Mouse (Mus musculus): ENCODE measurements around the gene Pced1a.
A peak's percentile ranks its signal among the peaks of the same experiment; 100 is the strongest.

The Pced1a gene

DNA sequence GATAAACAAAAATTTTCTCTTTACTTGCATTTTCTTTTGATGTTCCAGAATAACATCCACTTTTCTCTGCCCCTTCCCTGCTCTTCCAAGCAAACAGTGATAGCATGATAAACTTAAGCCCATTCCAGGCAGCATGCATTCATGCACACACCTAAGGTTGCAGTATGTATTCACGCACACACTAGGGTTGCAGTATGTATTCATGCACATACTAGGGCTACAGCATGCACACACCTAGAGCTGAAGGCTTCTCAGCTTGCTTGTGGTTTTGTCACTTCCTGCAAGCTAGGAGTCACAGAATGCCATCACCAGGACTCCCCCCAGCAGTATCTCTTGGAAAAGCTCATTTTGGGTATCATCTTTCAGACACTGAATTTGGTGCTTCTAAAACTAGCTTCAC is 12.3 kb upstream of the Pced1a start:
- DNase-seq (ENCODE audit: low spot score) = no peak

DNA sequence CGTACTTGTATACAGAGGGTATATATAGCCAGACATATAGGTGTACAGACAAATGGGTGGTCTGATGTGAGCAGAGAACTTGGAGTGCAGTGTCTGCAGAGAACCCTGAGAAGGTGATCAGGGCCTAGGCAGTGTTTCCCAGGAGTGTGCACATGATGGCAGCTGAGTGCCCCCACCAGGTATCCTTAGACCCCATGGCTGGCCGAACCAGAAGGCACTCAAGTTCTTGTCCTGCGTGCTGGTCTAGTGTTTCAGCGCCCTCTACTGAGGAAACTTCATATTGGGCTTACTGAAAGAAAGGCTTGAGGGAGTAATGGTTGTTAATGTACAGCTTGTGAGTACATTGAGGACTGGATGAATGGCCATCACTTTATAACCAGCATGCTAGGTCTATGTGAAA is 8.7 kb upstream of the Pced1a start:
- no peak for DNase-seq (ENCODE audit: low spot score)

DNA sequence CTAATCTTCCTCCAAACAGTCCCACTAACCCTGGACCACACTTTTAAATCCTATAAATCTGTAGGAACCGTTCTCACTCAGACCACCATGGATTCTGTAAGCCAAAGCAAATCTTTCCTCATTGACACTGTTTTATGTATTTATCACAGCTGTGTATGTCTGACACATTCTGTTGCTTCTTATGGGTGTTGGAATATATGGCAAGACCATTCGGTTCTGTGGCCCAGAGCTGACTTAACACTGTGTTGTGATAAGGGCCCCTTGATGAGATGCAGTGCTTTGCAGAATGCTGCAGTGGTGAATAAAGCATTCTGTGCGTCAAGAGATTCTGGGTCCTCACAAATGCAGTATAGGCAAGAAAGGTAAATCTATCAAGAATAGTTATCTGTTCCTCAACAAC is 7.7 kb upstream of the Pced1a start:
- DNase-seq (ENCODE audit: low spot score) = no peak

DNA sequence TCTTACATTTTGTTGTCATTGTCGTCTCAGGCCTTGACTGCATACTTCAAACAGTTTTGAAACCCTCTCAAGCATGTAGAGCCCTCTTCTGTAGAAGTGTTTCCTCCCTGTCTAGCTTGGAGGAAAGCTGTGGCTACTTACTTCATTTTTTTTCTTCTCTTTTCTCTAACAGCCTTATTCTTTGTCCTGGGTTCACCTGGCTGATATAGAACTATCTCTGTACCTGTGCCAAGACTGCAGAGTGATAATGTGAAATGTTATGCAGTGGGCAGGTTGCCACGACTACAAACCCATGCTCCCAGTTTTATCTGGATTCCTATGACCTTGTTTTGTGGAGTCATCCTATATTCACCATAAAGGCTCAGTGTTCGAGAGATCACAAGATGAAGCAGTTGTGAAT is 6.0 kb upstream of the Pced1a start:
- DNase-seq (ENCODE audit: low spot score) = no peak

DNA sequence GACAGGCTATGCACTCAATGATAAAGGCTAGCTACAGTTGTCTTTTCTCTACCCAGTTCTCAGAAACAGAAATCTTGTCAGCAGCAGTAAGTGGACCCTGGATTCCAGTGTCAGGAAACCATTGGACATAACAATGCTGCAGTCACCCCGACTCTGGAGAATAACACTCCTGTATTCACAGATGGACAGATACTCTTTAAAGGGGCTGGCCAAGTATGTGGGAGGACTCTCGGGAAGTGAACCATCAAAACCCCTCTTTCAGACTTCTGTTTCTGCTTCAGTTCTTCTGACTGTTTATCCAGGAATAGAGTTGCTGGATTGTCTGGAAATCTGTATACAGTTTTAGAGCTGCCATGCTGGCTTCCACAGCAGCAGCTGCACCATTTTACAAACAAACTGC is 5.3 kb upstream of the Pced1a start:
- DNase-seq (ENCODE audit: low spot score) = no peak

DNA sequence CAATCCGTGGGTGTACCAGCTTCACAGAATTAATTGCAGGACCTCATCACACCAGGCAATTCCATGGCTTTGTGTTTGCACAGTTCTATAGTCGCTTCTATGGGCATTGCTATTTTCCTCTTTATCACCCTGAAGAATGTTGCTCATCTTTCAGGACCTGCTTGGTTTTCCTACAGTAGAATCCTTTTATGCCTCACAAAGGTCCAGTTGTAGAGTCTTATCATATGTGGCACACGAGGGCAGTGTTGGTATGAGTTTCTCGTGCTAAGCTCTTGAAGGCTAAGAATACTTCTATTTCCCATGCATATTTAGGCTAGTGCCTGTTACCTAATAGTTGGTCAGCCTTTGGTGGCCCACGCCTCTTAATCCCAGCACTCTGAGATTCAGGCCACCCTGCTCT is 611 bp upstream of the Pced1a start:
- DNase-seq (ENCODE audit: low spot score) = no peak

DNA sequence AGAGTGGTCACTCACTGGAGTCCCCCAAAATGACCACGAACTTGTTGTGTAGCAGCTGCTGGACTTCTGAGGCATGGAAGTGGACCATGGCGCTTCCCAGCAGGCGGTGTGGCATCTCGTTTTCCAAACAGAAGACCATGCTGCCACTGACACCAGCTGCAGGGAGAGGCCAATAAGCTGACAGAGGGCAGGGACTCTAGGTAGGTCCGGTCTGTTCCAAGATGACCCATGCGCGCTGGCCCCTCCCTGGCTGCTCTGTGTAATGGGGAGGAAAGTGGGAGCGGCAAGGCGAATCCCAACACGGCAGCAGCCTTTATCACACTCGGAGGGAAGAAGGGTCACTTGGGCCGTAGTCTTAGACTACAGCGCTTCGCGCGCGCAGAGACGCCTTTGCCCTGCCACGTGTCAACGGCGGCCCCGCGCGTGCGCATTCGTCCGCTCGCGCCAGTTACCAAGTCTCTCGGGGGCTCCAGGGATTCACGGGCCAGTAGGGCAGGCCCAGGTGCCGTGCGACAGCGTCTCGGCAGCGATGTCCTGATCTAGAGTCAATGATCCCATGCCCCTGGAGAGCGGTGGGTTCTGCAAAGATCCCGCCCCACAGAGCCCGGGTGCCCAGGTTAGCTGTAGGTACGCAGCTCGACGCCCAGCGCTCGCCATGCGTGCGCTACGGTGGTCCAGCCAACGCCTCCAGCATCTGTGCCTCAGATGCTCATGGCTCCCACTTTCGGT is 940 bp downstream of the Pced1a start:
- peak; percentile 73 for DNase-seq (ENCODE audit: low spot score)

DNA sequence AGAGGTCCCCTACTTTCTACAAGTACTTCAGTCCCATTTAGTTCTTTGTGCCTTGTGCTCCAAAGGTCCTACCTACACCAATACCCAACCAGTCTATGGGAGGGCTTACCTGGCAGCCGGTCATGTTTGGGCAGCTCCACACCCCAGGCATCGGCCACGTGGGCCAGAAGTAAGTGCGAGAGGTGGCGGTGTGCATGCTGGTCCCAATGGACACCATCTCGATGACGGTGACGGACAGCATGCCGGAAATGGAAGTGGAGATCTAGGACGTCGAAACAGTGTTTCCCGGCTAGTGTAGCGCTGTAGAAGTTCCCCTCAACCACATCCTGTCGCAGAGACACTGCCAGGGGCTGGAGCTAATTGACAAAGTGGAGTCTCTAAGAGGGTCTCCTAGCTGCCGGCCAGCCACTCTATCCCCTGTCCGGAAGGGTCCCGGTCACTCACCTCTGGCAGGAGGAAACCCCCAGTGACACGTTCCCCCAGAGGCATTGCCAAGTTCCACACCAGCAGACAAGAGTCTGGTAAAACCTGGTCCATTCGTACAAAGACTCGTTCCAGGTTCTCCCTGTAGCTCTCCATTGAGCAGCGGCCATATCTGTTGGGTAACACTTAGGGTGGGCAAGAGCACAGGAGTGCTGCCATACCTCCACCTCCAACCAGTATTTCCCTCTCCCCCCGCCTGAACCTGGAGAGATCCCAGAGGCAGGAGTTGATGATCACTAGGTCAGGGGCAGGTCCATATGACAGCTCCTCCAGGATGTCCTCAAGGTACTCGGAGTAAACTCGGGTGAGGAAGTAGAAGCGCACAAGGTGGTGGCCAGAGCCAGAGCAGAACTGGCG is 2.5 kb downstream of the Pced1a start:
- DNase-seq (ENCODE audit: low spot score) = no peak

DNA sequence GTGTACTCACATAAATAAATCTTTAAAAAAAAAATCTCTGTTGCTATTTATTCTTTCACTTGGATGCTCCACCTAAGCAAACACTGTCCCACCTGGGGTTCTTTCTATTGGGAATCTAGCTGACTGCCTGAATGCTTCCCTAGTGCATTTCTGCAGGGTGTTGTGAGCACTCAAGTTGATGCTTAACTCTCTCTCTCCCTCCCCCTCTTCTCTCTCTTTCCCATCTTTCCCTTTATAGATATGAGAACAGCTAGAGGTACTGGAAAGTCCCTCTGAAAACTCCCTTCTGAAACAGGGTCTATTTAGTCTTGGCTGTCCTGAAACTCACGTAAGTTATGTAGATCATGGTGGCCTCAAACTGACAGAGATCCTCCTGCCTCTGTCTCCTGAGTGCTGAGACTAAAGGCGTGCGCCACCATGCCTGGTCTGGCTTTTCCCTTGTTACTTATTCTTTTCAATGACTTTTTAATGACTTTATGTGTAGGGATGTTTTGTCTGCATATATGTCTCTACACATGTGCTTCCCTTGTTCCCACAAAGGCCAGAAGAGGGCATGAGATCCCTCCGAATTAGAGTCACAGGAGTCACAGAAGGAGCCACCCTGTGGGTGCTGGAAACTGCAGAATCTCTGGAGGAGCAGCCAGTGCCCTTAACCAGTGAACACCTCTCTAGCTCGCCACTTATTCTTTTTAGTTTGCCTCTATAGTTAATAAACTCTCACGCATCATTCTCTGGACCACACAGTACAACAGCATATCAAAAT is 10.2 kb downstream of the Pced1a start:
- DNase-seq (ENCODE audit: low spot score) = no peak

DNA sequence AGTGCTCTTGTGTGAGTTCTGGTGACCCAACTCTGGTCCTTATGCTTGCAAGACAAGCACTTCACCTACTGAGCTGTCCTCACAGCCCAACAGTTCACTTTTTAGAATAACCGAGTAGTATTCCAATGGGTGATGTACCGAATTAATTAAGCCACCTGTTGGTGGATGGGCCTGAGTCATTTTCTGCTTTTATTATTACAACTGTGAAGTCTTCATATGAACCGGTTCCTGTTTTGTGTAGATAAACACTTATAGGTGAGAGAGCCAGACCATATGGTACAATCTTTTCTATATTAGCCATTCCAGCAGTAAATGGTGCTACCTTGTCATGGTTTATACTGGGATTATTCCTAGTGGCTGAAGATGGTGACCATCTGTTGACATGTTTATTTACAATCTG is 11.7 kb downstream of the Pced1a start:
- no peak for DNase-seq (ENCODE audit: low spot score)

DNA sequence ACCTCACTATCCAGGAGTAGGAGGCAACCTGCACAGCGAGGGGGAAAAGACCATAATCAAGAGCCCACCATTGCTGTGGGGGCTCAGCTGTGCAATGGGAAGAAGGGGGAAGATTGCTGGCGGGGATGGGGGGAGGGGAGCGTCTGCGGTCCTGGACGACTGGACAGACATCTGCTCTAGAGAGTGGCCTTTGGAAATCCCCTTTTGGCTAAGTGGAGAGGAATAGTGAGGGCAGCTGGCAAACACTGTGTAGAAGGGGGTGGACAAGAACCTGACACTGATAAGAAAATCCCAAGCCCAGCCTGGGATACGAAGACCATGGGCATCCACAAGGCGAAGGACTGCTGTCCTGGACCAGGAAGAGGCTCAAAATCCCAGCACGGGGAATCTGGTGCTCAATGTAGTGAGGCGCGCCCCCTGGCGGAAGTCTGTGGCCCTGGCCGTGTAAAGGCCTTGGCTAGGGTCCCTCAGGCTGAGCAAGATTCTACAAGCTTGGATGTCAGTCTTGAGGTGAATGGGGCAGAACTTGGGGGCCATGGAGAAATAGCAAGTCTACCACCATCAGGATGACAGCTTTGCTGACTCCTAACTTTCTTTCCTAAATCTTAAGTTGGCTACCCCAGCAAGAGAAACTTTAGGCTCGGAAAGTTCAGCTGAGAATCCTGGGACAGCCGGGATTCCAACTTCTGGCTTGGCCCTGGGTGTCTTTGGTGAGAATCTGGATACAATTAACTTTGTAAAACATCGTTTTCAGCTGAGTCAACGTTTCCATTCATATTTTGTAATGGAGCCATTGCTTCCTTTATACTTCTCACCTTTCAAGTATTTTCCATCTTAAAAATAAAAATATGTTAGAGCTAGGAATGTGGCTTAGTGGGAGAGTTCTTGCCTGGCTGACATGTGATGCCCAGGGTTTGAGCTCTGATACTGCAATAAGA is 12.7 kb downstream of the Pced1a start:
- peak; percentile 83 for DNase-seq (ENCODE audit: low spot score)

DNA sequence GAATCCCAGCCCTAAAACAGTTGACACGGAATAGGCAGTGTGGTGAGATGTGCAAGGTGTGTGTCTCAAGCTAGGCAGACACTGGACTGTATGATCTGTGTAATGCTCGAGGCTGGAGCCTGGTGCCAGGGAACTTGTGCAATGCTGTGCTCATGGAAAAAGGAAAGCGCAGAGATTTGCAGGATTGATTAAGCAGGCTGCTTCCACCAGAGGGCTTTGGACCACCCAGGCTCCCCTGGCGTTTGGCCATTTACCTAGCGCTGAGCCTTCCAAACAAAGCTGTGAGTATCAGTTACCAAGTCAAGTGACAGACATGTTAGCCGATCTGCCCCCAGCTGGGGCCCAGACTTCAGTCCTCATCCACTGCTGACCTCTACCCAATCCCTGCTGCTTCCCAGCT is 16.3 kb downstream of the Pced1a start:
- no peak for DNase-seq (ENCODE audit: low spot score)

DNA sequence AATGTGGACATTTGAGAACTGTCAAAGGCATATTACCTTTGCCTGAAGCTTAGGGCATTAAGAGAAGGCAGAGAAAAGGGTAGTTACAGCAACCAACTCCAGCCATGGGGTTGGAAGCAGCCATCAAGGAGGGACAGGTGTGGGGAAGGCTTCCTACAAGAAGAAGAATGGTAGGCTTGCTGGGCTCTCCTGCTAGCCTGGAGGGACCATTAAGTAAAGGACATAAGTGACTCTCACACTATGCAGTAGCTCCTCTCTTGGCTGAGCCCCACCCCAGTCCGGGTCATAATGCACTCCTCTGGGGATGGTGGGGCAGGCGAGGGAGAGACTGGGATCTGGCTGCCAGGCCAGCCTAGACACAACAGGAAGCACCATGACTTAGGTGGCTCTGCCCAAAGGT is 18.3 kb downstream of the Pced1a start, which contains the start of gene Tmem239:
Tmem239 (plus strand) TSS at position 301 of the 400 bp plus-strand sequence.
- DNase-seq (ENCODE audit: low spot score) = no peak

DNA sequence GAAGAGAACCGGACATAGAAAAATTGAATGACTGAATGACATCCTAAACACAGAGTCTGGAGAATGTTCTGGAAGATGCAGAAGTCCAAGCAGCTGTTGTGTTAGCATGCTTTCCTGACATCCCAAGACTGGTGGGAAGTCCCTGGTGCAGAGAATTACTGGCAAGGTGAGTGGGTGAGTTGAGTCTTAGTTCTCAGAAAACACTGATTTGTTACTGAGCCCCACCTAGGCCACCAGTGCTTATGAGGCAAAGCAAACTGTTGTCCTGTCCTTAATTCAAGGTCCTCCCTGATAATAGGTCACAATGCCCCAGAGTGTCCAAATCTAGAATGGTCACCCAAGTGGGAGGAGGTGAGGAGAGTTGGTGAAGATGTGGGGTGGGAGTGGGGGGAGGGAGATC is 19.6 kb downstream of the Pced1a start, which contains the start of the genes Gm28372 and 1700020A23Rik:
Gm28372 (plus strand) TSS at position 301 of the 400 bp plus-strand sequence.
1700020A23Rik (plus strand) TSS at position 321 of the 400 bp plus-strand sequence.
- DNase-seq (ENCODE audit: low spot score) = no peak

DNA sequence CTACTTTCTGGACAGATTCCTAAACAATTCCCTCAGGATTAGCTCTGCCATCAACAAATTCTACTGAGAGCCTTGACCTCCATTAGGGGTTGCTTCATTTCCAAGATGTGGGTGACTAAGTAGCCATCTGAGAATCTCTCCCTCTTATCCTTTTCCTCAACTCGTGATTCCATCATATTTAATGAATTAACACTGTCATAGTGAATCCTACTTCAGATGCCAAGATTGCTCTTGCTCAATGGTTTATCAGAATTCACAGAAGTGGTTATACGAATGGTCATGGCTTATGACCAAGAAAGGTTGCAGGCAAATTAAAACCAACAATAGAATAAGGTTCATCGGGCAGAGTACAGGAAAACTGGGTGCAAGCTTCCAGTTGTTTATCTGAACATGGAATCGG is 22.6 kb downstream of the Pced1a start:
- no peak for DNase-seq (ENCODE audit: low spot score)

DNA sequence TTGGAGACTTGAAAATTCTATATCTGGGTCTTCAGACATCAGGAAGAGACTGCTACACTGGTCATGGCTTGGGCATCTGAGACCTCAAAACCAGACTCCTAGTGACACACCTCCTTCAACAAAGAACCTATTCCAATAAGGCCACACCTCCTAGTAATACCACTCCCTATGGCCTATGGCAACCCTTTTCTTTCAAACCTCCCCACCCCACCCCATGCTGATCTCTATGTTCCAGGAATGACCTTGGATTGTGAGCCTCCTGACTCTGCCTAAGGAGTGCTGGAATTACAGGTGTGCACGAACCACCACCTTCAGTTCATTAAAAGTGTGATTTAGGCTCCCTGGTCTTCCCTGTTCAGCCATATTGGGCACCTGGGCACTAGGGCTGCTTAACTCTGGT is 24.5 kb downstream of the Pced1a start:
- DNase-seq (ENCODE audit: low spot score) = no peak

DNA sequence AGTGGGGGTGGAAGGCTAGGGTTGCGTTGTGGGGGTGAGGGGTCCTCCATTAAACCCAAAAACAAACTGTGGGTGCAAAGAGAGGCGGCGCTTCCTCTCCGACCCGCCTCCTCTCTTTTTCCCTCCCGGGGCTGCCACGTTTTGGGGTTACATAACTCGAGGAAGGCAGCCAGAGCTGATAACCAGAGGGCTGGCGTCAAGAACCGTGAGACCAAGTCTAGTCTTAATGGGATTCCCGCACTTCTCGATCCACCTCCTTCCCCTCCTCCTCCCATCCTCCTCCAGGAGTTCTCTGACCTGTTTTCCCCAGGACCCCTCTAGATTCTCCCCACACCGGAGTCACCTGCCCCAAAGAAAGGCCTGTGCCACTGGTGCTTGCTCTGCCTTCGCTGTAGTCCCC is 26.4 kb downstream of the Pced1a start:
- no peak for DNase-seq (ENCODE audit: low spot score)

DNA sequence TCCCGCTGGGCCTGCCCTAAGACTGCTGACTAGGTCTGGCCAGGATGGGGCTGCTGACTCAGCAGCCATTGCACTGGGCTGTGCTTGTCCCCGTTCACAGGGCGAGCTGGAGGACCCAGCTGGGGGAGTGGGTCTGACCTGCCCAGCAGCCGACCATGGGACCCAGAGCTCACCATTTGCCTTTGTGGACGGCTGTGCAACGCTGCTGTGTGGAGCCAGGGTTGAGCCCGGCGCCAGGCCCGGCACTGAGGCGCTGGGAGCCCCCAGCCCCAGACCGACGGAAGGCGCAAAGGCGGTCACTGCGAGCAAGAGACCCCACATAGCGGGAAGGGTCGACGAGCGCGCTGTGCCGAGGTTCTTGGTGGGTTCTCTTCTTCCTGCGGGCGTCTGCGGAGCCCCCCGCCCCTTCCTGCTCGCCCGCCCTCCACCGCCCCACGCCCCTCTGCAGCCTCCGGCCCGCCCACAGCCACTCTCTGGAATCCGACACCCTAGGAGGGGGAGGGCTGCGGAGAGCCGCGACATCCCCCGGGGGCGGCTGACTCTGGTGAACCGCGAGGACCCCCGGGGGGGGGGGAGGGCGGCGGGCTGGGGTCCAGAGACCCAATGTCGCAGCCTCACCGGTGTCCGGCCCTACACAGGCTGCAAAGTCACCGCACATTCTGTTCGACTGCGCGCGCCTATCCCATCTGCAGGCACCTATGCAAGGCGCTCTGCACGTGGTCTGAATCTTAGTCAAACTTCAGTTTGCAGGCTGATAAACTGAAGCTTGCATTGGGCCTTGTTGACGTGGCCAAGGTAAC is 27.1 kb downstream of the Pced1a start, which contains the start of gene Cpxm1:
Cpxm1 (minus strand) TSS at position 389 of the 800 bp plus-strand sequence.
- peak; percentile 27 for DNase-seq (ENCODE audit: low spot score)

DNA sequence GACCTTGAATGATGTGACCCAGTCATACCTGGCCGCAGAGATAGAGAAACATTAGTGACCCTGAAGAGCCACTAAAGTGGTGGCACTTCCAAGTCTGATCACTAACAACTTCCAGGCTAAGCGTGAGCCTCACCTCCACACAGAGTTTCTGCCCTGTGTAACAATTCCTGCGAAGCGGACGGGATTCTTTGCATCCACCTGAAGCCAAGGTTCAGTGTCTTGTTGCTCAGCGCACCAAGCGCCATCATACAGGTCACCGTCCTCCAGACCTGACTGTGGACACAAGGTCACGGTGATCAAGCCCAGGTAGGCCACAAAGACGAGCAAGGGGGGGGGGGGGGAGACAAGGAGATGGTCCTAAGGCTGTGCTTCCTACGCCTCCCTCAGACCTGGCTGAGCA is 28.8 kb downstream of the Pced1a start:
- DNase-seq (ENCODE audit: low spot score) = no peak

DNA sequence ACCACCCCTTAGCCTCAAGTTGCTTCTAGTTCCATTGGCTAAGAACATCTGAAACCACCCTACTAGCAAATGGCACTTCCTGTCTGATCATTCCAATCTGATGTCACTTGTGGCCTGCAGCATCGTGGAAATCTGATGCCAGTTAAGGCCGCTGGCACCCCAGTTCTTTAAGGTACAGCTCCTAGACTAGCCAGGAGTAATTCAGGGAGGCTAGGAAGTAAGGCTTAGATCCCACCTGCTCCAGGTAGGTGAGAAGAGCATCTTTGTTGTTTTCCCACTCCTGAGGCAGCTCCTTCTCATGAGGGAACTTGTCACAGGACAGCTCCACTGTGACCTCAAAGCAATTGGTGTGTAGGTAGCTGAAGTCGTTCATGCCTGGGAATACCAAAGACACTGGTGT is 31.7 kb downstream of the Pced1a start:
- no peak for DNase-seq (ENCODE audit: low spot score)
